Mouse (Mus musculus): ENCODE results near the gene Gfm2.

Gene Gfm2

DNA sequence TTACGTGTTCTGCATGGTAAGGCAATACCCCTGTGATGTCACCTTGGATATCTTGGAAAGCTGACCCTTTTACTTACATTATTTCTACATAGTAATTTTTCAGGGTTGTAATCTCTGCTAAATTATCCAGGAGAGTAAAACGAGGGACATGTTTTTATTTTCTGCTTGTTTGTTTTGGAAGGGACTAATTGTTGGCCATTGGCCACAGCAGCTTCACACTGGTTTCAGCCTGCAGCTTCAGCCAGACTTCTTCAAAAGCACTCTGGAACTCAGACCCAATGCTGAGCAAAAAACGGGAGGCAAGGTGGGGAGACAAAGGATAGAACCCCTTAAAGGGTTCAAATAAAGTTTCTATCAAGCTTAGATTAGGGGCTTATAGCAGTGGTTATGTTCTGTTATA is 92.4 kb downstream of the Gfm2 start:
- no peak for DNase-seq (ENCODE audit: low read depth)
